Mouse (Mus musculus): ENCODE measurements at regions not wholly inside any gene's neighbourhood (a gene's known extent, or its start where the extent isn't known, plus 50 kb on each side); places are given as distances from the start of the nearest gene placed in this dataset.

GRCm38 (mm10) chr11:84760622-84761196, 58.6 kb downstream of the Mrm1 start:
- no peak for ATAC-seq (replicated peaks; ENCODE audit: low read depth, poor library complexity, severe bottlenecking)

GRCm38 (mm10) chr11:84759478-84759986, 59.8 kb downstream of the Mrm1 start:
- no peak for ATAC-seq (replicated peaks; ENCODE audit: low read depth, poor library complexity, severe bottlenecking)

- ATAC-seq (replicated peaks; ENCODE audit: low read depth, poor library complexity, severe bottlenecking), result no peak
These were observed 67.3 kb downstream of the Mrm1 start for GRCm38 (mm10) chr11:84752007-84752406.

- no peak for ATAC-seq (replicated peaks; ENCODE audit: low read depth, poor library complexity, severe bottlenecking)
These were observed 69.6 kb downstream of the Mrm1 start for GRCm38 (mm10) chr11:84749490-84750349.

- no peak for ATAC-seq (replicated peaks; ENCODE audit: low read depth, poor library complexity, severe bottlenecking)
These were observed 80.3 kb downstream of the Mrm1 start for GRCm38 (mm10) chr11:84738769-84739589.

GRCm38 (mm10) chr11:84738128-84738527, 81.2 kb downstream of the Mrm1 start:
- ATAC-seq (replicated peaks; ENCODE audit: low read depth, poor library complexity, severe bottlenecking), result no peak

GRCm38 (mm10) chr11:84731890-84732289, 87.4 kb downstream of the Mrm1 start:
- ATAC-seq (replicated peaks; ENCODE audit: low read depth, poor library complexity, severe bottlenecking), result no peak

GRCm38 (mm10) chr11:84730218-84730617, 89.1 kb downstream of the Mrm1 start:
- no peak for ATAC-seq (replicated peaks; ENCODE audit: low read depth, poor library complexity, severe bottlenecking)

- ATAC-seq (replicated peaks; ENCODE audit: low read depth, poor library complexity, severe bottlenecking), result 0 out of 2 replicates have a peak, but pooled peaks have one; percentile 32
These were observed 90.1 kb downstream of the Mrm1 start for GRCm38 (mm10) chr11:84729189-84729588.

- no peak for ATAC-seq (replicated peaks; ENCODE audit: low read depth, poor library complexity, severe bottlenecking)
These were observed 93.2 kb downstream of the Mrm1 start for GRCm38 (mm10) chr11:84725936-84726613.

- no peak for ATAC-seq (replicated peaks; ENCODE audit: low read depth, poor library complexity, severe bottlenecking)
These were observed 94.0 kb downstream of the Mrm1 start for GRCm38 (mm10) chr11:84725177-84725792.

GRCm38 (mm10) chr11:84724080-84724479, 95.2 kb downstream of the Mrm1 start:
- 0 out of 2 replicates have a peak, but pooled peaks have one; percentile 36 for ATAC-seq (replicated peaks; ENCODE audit: low read depth, poor library complexity, severe bottlenecking)

- ATAC-seq (replicated peaks; ENCODE audit: low read depth, poor library complexity, severe bottlenecking), result no peak
These were observed 96.6 kb downstream of the Mrm1 start for GRCm38 (mm10) chr11:84722658-84723201.

- 0 out of 2 replicates have a peak, but pooled peaks have one; percentile 36 for ATAC-seq (replicated peaks; ENCODE audit: low read depth, poor library complexity, severe bottlenecking)
These were observed 97.3 kb downstream of the Mrm1 start for GRCm38 (mm10) chr11:84721979-84722378.

- no peak for ATAC-seq (replicated peaks; ENCODE audit: low read depth, poor library complexity, severe bottlenecking)
These were observed 98.2 kb downstream of the Mrm1 start for GRCm38 (mm10) chr11:84721150-84721549.

- ATAC-seq (replicated peaks; ENCODE audit: low read depth, poor library complexity, severe bottlenecking), result no peak
These were observed 99.5 kb downstream of the Mrm1 start for GRCm38 (mm10) chr11:84719781-84720180.

- no peak for ATAC-seq (replicated peaks; ENCODE audit: low read depth, poor library complexity, severe bottlenecking)
These were observed 106.6 kb downstream of the Mrm1 start for GRCm38 (mm10) chr11:84712731-84713130.

- ATAC-seq (replicated peaks; ENCODE audit: low read depth, poor library complexity, severe bottlenecking), result no peak
These were observed 107.4 kb downstream of the Mrm1 start for GRCm38 (mm10) chr11:84711886-84712285.

GRCm38 (mm10) chr11:84708222-84708730, 111.0 kb downstream of the Mrm1 start:
- no peak for ATAC-seq (replicated peaks; ENCODE audit: low read depth, poor library complexity, severe bottlenecking)

Data from common myeloid progenitor, adult 5-6 weeks (primary cell).